Mouse (Mus musculus) heart, postnatal 4 days (tissue): ENCODE results near the gene Aifm3. TPM values are rescaled to one million over a fixed set of nuclear protein-coding genes. Genes with fewer than 3 reads are reported as not detected.
A peak's percentile ranks its signal among the peaks of the same experiment; 100 is the strongest.
"Not testable (repeated sequence)": the region's sequence is repeated elsewhere in the genome, so short reads cannot be mapped to it uniquely, and the experiment has no call there.

Source experiments
- DNase-seq: peaks from one replicate; pipeline ENCODE4 v3.0.0; 2021
- total RNA-seq, 2 experiments: library from RNA; stranded (reverse); gene quantifications; 2 replicates each; pipeline ENCODE4 v1.2.3; 2021

Gene Aifm3
- total RNA-seq, 2 experiments from 2014 or later, result 0.21 to 0.70 TPM

GRCm38 (mm10) chr16:17553910-17554685 is 64.7 kb downstream of the Aifm3 start:
- DNase-seq, result peak; percentile 25

- DNase-seq, result not testable (repeated sequence)
These were observed 65.3 kb downstream of the Aifm3 start for GRCm38 (mm10) chr16:17554702-17555101.

GRCm38 (mm10) chr16:17556180-17556579 is 66.8 kb downstream of the Aifm3 start:
- DNase-seq, result no peak

DNA sequence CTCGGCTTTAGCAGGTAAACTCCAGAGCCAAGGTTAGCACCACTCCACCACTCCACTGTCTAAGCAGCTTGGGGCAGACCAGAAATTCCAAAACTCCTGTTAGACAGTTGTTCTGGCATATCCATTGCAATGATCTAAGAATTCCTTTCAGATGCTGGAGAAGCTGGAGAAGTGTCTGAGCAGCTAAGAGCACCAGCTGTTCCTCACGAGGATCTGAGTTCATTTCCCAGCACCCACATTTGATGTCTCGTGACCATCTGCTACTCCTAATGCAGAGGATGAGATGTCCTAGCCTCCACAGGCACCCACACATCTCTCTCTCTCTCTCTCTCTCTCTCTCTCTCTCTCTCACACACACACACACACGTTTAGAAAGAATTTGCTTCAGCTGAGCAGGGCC is 67.5 kb downstream of the Aifm3 start:
- no peak for DNase-seq

Other genes starting within 250 kb of the Aifm3 start
- 1 to 10 TPM; 6.3 to 7.9 TPM for gene Tmem191c, start 213.5 kb upstream of the Aifm3 start, total RNA-seq
- gene Serpind1, start 158.2 kb upstream of the Aifm3 start, total RNA-seq, result 1 to 10 TPM; 3.3 to 3.7 TPM
- gene Snap29, start 83.6 kb upstream of the Aifm3 start, total RNA-seq, result 10 to 100 TPM; 15.7 to 16.3 TPM
- 10 to 100 TPM; 55.8 to 56.5 TPM for gene Pi4ka, start 83.3 kb upstream of the Aifm3 start, total RNA-seq
- gene Crkl, start 37.6 kb upstream of the Aifm3 start, total RNA-seq, result 10 to 100 TPM; 31.6 to 34.4 TPM
- gene Lztr1, start 19.1 kb downstream of the Aifm3 start, total RNA-seq, result 10 to 100 TPM; 35.6 to 47.5 TPM
- gene Thap7, start 41.5 kb downstream of the Aifm3 start, total RNA-seq, result 10 to 100 TPM; 17.5 to 20.9 TPM
- gene Lrrc74b, start 71.6 kb downstream of the Aifm3 start, total RNA-seq, result not detected
- gene P2rx6, start 72.3 kb downstream of the Aifm3 start, total RNA-seq, result under 1 TPM; 0.27 to 0.36 TPM
- 1 to 10 TPM; 3.8 to 4.1 TPM for gene Slc7a4, start 93.6 kb downstream of the Aifm3 start, total RNA-seq
- gene Smpd4, start 129.7 kb downstream of the Aifm3 start, total RNA-seq, result 10 to 100 TPM; 30.9 to 35.4 TPM
- 1 to 10 TPM; 2.0 to 2.1 TPM for gene Ccdc74a, start 156.9 kb downstream of the Aifm3 start, total RNA-seq
- 10 to 100 TPM; 40.4 to 44.4 TPM for gene Med15, start 243.3 kb downstream of the Aifm3 start, total RNA-seq